Mouse (Mus musculus): ENCODE data around the gene Pofut2. TPM values are rescaled to one million over a fixed set of nuclear protein-coding genes. Genes with fewer than 3 reads are reported as not detected.

Gene Pofut2
- total and polyA plus RNA-seq, 3 experiments, result 20.3 to 24.5 TPM; not detected in 1

GRCm38 (mm10) chr10:77251223-77251783 lies 7.7 kb upstream of the Pofut2 start:
- no peaks in the 10 kb centered on the region for H3K27me3 ChIP-seq (ENCODE audit: control insufficient read depth in 1 of 2, insufficient read depth in 2 of 2, low read length in 2 of 2)
- peaks cover 0 to 4% of the 10 kb centered on the region in 2 experiments; a peak in 1 of 4 replicates for H3K36me3 ChIP-seq (ENCODE audit: control insufficient read depth in 1 of 2, insufficient read depth in 2 of 2, low read length in 2 of 2)
- no peak overlapping the region; the same call in 1 of the 2 replicates for H3K9ac ChIP-seq (ENCODE audit: control insufficient read depth, low read depth, low read length, poor library complexity, severe bottlenecking)
- no peak overlapping the region for H3K4me3 ChIP-seq (ENCODE audit: control insufficient read depth in 1 of 2, insufficient read depth in 1 of 2, low read depth in 2 of 2, low read length in 2 of 2)
- H3K4me1 ChIP-seq (ENCODE audit: control insufficient read depth in 1 of 2, insufficient read depth in 2 of 2, low read length in 2 of 2), result peaks cover 0 to 14% of the 10 kb centered on the region in 2 experiments; a peak in 2 of 4 replicates
- H3K9me3 ChIP-seq (replicated peaks; ENCODE audit: insufficient read depth, low read length), result no peaks in the 10 kb centered on the region
- TF ChIP-seq MYC (IDR thresholded peaks at IDR 0.05; ENCODE audit: low read depth, low read length) (no peak), SMC3 (IDR thresholded peaks at IDR 0.05; ENCODE audit: low read depth, low read length) (no peak), ZC3H11A (IDR thresholded peaks at IDR 0.05; ENCODE audit: low read depth, low read length) (no peak), KAT2A (conservative IDR thresholded peaks at IDR 0.05; ENCODE audit: low read depth, low read length) (no peak), ETS1 (IDR thresholded peaks at IDR 0.05; ENCODE audit: low read depth, low read length) (no peak), MXI1 (IDR thresholded peaks at IDR 0.05; ENCODE audit: low read depth, low read length) (no peak), MYB (IDR thresholded peaks at IDR 0.05; ENCODE audit: low read depth, low read length) (no peak), E2F4 (IDR thresholded peaks at IDR 0.05; ENCODE audit: borderline replicate concordance, low read depth, low read length) (no peak), SIN3A (IDR thresholded peaks at IDR 0.05; ENCODE audit: low read length) (no peak), CHD2 (IDR thresholded peaks at IDR 0.05; ENCODE audit: low read length) (no peak), CHD1 (IDR thresholded peaks at IDR 0.05; ENCODE audit: low read depth, low read length) (no peak), MAFK (IDR thresholded peaks at IDR 0.05; ENCODE audit: borderline replicate concordance, low read depth, low read length) (no peak), ZKSCAN1 (IDR thresholded peaks at IDR 0.05; ENCODE audit: low read depth, low read length) (no peak), TAL1 (IDR thresholded peaks at IDR 0.05; ENCODE audit: low read length) (no peak), USF1 (IDR thresholded peaks at IDR 0.05; ENCODE audit: low read depth, low read length) (no peak)
- H3K27ac ChIP-seq (ENCODE audit: control insufficient read depth, low read depth, low read length), result no peak overlapping the region
- H3K79me2 ChIP-seq (ENCODE audit: control insufficient read depth, insufficient read depth, low read length, poor library complexity), result no peaks in the 10 kb centered on the region
- no peak for DNase-seq (ENCODE audit: low read depth, low spot score)

- Histone ChIP-seq H3K4me3 (ENCODE audit: control insufficient read depth in 1 of 2, insufficient read depth in 1 of 2, low read depth in 2 of 2, low read length in 2 of 2) (no peak overlapping the region; a peak in 1 of 4 replicates), H3K79me2 (ENCODE audit: control insufficient read depth, insufficient read depth, low read length, poor library complexity) (no peaks in the 10 kb centered on the region), H3K9ac (ENCODE audit: control insufficient read depth, low read depth, low read length, poor library complexity, severe bottlenecking) (peak overlapping the region; percentile 15), H3K27ac (ENCODE audit: control insufficient read depth, low read depth, low read length) (no peak overlapping the region), H3K36me3 (ENCODE audit: control insufficient read depth in 1 of 2, insufficient read depth in 2 of 2, low read length in 2 of 2) (peaks cover 0 to 4% of the 10 kb centered on the region in 2 experiments; a peak in 1 of 4 replicates), H3K9me3 (replicated peaks; ENCODE audit: insufficient read depth, low read length) (no peaks in the 10 kb centered on the region), H3K27me3 (ENCODE audit: control insufficient read depth in 1 of 2, insufficient read depth in 2 of 2, low read length in 2 of 2) (no peaks in the 10 kb centered on the region), H3K4me1 (ENCODE audit: control insufficient read depth in 1 of 2, insufficient read depth in 2 of 2, low read length in 2 of 2) (peaks cover 0 to 14% of the 10 kb centered on the region in 2 experiments; a peak in 2 of 4 replicates)
- peak; percentile 48 for DNase-seq (ENCODE audit: low read depth, low spot score)
- TF ChIP-seq E2F4 (IDR thresholded peaks at IDR 0.05; ENCODE audit: borderline replicate concordance, low read depth, low read length) (no peak), USF2 (IDR thresholded peaks at IDR 0.05; ENCODE audit: borderline replicate concordance in 1 of 2, insufficient read depth in 1 of 2, low read depth in 1 of 2, low read length in 2 of 2) (0 out of 4 replicates have a peak, but pooled peaks of 1 of the 2 experiments have one; percentile 23), USF1 (IDR thresholded peaks at IDR 0.05; ENCODE audit: low read depth, low read length) (peak; percentile 85)
Measured at GRCm38 (mm10) chr10:77251784-77252539, 7.1 kb upstream of the Pofut2 start.
